Mouse (Mus musculus) limb, embryonic 15.5 days (tissue): Measurements from ENCODE around the gene Lingo2. TPM values are rescaled to one million over a fixed set of nuclear protein-coding genes. Genes with fewer than 3 reads are reported as not detected.

Experiments used
- ATAC-seq: fragments of 200-750 bp; cut with Nextera tagmentation; 2 replicates; pipeline ENCODE4 v1.8.0; 2017; ENCODE audit warnings: low read depth, moderate TSS enrichment; ENCODE audit not compliant: insufficient number of reproducible peaks, low FRiP score, low TSS enrichment
- H3K27ac ChIP-seq: fragments of 300-500 bp; sonication (generic); 2 replicates; pipeline ENCODE4 v1.5.1; 2015; ENCODE audit warnings: moderate library complexity, mild to moderate bottlenecking, inconsistent platforms
- H3K27me3 ChIP-seq: fragments of 300-500 bp; sonication (generic); 2 replicates; pipeline ENCODE4 v1.6.1; 2015; ENCODE audit warnings: inconsistent platforms
- H3K36me3 ChIP-seq: fragments of 300-500 bp; sonication (generic); 2 replicates; pipeline ENCODE4 v1.6.1; 2015; ENCODE audit warnings: inconsistent platforms
- H3K4me1 ChIP-seq: fragments of 300-500 bp; sonication (generic); 2 replicates; pipeline ENCODE4 v1.6.1; 2015; ENCODE audit warnings: inconsistent platforms
- H3K4me2 ChIP-seq: fragments of 300-500 bp; sonication (generic); 2 replicates; pipeline ENCODE4 v1.6.1; 2015; ENCODE audit warnings: mild to moderate bottlenecking, inconsistent platforms
- H3K4me3 ChIP-seq: fragments of 300-500 bp; sonication (generic); 2 replicates; pipeline ENCODE4 v1.5.1; 2015; ENCODE audit warnings: mild to moderate bottlenecking, inconsistent platforms
- H3K9ac ChIP-seq: fragments of 300-500 bp; sonication (generic); 2 replicates; pipeline ENCODE4 v1.6.1; 2015; ENCODE audit warnings: inconsistent platforms
- H3K9me3 ChIP-seq: fragments of 300-500 bp; sonication (generic); 2 replicates; pipeline ENCODE4 v1.6.1; 2016; ENCODE audit warnings: inconsistent platforms
- WGBS: fragments of 180-500 bp; shearing (Covaris S2); methylation state at CpG from one replicate; pipeline ENCODE4 v1.1.7; 2015; 5-methylcytosine and 5-hydroxymethylcytosine counted together
- polyA plus RNA-seq: library from polyadenylated mRNA; unstranded; fragments of >200 nt; fragmentation: Nextera tagmentation; extraction: Ambion mirVana; gene quantifications from 2 replicates; pipeline ENCODE4 v1.2.1, GENCODE M21; 2015

Gene Lingo2
- polyA plus RNA-seq, 1 experiment from 2014 or later: 4.5 TPM

DNA sequence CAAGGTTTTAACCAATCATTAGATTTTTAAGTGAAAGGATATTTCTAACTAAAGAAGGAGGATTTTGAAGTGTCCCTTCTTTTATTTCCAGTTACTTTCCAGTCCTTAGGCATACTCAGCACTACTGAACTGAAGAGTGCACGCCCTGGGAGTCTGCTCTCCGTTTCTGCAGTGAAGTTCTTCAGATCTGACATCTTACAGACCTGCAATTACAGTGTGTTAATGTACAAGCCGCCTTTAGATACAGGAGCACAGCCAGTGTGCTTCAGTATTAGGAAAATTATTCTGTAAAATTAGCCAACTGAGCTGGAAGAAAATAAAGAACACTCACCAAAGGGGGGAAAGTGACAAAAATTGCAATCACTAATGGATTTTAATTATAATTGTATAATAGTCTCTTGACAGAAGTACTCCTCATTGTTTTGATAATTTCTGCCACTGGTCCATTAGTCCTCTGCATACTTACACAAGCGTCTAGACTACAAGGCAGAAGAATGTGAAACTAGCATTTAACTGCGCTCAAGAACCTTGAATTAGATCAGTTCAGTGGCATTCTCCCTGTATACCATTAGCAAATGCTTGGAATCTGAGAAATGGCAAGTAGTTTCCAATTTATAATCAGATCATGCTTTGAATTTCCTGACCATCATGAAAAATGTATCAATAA is 1167.2 kb downstream of the Lingo2 start:
- H3K27me3 ChIP-seq: no peaks in the 10 kb centered on the region
- WGBS: 68% methylated on average over 5 of the region's 5 CpGs

DNA sequence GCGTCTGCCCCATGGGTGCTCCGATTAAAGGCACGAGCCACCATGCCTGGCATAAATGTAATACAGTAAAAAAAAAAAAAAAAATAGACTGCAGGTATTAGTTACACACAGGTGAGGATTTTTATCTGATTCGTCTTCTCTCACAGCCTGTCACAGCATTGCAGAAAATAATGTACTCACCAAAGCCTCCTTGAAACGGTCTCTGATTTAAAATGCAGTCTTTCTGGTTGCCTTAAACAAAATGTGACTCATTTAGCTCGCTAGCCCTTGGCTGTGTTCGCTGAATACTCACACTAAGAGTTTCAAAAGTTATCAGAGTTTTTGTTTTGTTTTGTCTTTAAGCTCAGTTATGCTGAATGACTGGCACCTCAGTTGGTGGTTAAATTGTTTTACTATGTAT is 1180.7 kb downstream of the Lingo2 start:
- H3K9ac ChIP-seq: no peak overlapping the region
- H3K27ac ChIP-seq: no peak overlapping the region
- H3K4me3 ChIP-seq: no peak overlapping the region
- no peaks in the 10 kb centered on the region for H3K36me3 ChIP-seq
- no peaks in the 10 kb centered on the region for H3K4me1 ChIP-seq
- no peak for ATAC-seq
- H3K9me3 ChIP-seq: no peaks in the 10 kb centered on the region
- no peak overlapping the region for H3K4me2 ChIP-seq
- 70% methylated on average over 7 of the region's 7 CpGs for whole genome bisulfite sequencing
- no peaks in the 10 kb centered on the region for H3K27me3 ChIP-seq

More for the DNA sequence above, 1167.2 kb downstream of the Lingo2 start:
- no peak overlapping the region for H3K4me3 ChIP-seq
- H3K9ac ChIP-seq: no peak overlapping the region
- no peaks in the 10 kb centered on the region for H3K36me3 ChIP-seq
- H3K4me2 ChIP-seq: no peak overlapping the region
- H3K27ac ChIP-seq: no peak overlapping the region
- no peaks in the 10 kb centered on the region for H3K4me1 ChIP-seq
- H3K9me3 ChIP-seq: no peaks in the 10 kb centered on the region
- ATAC-seq: no peak

DNA sequence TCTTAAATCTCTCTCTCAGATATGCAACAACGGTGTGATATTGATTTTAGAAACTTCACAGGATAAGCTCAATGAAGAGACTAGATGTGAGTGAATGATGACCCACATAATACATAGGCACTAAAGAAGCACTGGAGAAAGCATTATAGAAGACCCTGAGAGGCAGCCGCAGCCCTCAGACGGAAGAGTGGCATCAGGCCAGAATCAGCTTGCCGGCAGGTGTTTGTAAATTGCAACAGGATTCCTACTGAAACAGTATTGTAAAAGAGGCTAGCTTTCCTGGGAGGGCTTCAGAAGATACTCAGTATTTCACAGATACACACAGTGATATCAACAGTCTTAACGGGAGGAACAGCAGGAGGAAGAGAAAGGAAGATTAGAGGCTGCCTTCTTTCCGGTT is 1184.6 kb downstream of the Lingo2 start:
- Histone ChIP-seq H3K27me3 (no peaks in the 10 kb centered on the region), H3K9ac (no peak overlapping the region)
- 66% methylated on average over 6 of the region's 6 CpGs for WGBS

DNA sequence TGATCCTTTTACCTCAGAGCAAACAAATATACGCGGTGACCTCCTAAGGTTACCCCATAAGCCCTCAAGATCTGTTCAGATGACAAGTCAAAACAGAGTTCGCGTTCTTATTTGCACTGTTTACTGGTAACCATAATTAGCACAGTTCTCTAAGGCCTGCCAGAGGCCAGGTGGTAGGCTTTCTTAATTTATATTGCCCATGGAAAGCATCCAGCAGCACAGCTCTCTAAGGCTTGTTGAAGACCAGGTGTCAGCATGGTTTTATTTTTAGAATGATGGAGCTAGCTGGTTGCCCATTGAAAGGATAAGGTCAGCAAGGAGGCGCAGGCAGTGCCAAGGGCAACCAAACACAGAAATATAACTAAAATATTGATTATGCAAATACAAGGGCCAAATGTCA is 1190.4 kb downstream of the Lingo2 start:
- 56% methylated on average over 5 of the region's 5 CpGs for WGBS
- no peak overlapping the region for H3K4me2 ChIP-seq
- no peak overlapping the region for H3K9ac ChIP-seq
- no peak for ATAC-seq
- H3K27me3 ChIP-seq: no peaks in the 10 kb centered on the region
- no peaks in the 10 kb centered on the region for H3K4me1 ChIP-seq
- H3K9me3 ChIP-seq: no peaks in the 10 kb centered on the region
- no peak overlapping the region for H3K4me3 ChIP-seq
- H3K27ac ChIP-seq: no peak overlapping the region
- H3K36me3 ChIP-seq: no peaks in the 10 kb centered on the region

More for the DNA sequence above, 1184.6 kb downstream of the Lingo2 start:
- no peaks in the 10 kb centered on the region for H3K4me1 ChIP-seq
- no peak for ATAC-seq
- no peaks in the 10 kb centered on the region for H3K36me3 ChIP-seq
- no peak overlapping the region for H3K27ac ChIP-seq
- no peak overlapping the region for H3K4me2 ChIP-seq
- H3K9me3 ChIP-seq: no peaks in the 10 kb centered on the region
- no peak overlapping the region for H3K4me3 ChIP-seq

DNA sequence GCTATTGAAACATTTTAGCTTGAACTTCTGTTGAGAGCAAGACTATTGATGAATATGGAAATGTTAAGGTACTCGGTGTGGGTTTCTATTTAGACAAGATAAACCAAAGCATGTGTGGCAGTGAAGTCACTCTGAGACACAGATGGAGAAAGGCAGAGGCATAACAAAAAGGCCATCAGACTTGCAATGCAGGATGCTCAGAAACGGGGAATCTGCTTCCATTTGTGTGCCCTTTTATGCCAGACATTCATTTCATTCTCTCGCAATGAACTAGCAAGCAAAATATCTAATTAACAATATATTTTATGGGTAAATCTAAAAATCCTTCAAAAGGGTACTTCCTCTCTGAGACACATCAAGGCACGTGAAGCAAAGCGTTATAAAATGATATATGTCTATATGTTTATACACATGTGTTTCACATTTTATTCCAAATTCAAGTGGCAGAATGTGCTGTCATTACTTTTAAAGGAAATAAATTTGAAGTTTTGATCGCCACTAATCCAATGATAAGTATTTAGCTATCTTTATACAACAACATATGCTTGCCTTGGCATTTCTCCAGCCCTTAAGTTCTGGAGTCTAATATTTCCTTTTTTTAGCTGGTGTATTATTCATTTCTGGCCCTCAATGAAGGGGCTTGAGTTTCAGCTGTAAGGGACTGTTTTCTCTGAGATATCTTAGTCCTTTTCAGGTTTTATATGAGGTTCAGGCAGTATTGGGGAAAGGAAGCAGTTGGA is 1199.3 kb downstream of the Lingo2 start:
- no peaks in the 10 kb centered on the region for H3K4me1 ChIP-seq
- no peak for ATAC-seq

DNA sequence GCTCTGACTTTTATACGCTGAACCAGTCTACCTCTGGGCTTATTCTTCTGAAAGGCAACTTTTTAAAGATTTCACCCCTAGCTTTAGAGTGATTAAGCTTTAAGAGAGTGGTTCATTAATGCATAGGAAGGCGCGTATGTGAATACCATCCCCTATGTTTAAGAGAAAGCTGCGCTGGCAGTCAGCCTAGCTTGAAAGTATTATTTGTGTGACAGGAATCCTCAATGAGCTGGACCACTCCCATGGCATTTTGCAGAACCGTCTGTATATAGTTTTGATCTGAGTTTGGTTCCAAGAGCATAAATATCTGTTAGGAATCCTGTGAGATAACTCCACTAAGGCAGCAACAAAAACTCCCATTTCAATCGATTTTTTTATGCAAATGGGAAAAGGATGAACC is 1204.9 kb downstream of the Lingo2 start:
- no peaks in the 10 kb centered on the region for H3K4me1 ChIP-seq
- H3K4me3 ChIP-seq: no peak overlapping the region
- H3K9ac ChIP-seq: no peak overlapping the region
- no peaks in the 10 kb centered on the region for H3K36me3 ChIP-seq
- WGBS: 71% methylated on average over 6 of the region's 6 CpGs
- no peak overlapping the region for H3K27ac ChIP-seq
- no peaks in the 10 kb centered on the region for H3K9me3 ChIP-seq
- no peak overlapping the region for H3K4me2 ChIP-seq
- H3K27me3 ChIP-seq: no peaks in the 10 kb centered on the region
- no peak for ATAC-seq

More for the DNA sequence above, 1199.3 kb downstream of the Lingo2 start:
- H3K4me2 ChIP-seq: no peak overlapping the region
- 57% methylated on average over 6 of the region's 6 CpGs for WGBS
- H3K27ac ChIP-seq: no peak overlapping the region
- H3K9ac ChIP-seq: no peak overlapping the region
- H3K27me3 ChIP-seq: no peaks in the 10 kb centered on the region
- H3K36me3 ChIP-seq: no peaks in the 10 kb centered on the region
- no peak overlapping the region for H3K4me3 ChIP-seq
- H3K9me3 ChIP-seq: no peaks in the 10 kb centered on the region

DNA sequence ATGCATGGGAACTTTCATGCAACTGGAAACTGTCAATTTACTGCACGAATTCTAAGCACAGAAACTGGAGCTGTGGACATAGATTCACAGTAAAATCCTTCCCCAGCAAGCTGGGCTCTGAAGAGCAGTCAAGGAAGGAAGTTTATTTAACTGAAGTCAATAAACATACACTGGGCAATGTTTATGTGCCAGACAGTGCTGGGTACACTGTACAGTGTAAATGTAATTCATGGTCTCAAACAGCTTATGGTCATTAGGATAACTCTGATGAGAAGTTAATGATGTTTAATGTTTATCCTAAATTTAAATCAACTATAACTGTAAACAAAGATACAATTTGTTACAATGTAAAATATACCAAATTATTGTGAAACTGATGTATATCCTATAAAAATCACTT is 1226.8 kb downstream of the Lingo2 start:
- no peaks in the 10 kb centered on the region for H3K9me3 ChIP-seq
- ATAC-seq: no peak
- WGBS: 50% methylated on average over 1 of the region's 1 CpGs
- no peaks in the 10 kb centered on the region for H3K36me3 ChIP-seq
- H3K4me3 ChIP-seq: no peak overlapping the region
- no peaks in the 10 kb centered on the region for H3K27me3 ChIP-seq
- no peak overlapping the region for H3K4me2 ChIP-seq
- H3K27ac ChIP-seq: no peak overlapping the region
- no peaks in the 10 kb centered on the region for H3K4me1 ChIP-seq
- H3K9ac ChIP-seq: no peak overlapping the region

DNA sequence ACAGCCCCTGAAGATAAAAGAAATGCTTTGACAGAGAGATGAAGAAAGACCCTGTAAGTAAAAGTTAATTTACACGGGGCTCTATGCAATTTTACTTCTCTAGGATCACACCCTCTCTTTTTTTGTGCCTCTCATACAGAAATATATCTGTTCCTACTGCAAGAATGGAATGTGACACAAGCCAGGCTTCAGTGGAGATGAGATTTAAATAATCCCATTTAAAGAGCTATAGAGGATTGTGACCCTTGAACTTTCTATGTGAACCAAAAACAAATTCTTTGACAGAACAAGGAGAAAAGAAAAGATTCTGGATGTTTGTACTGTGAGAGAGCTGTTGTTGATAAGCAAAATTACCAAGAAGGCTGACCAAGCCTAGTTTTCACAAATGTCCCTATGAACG is 1247.4 kb downstream of the Lingo2 start:
- H3K27me3 ChIP-seq: no peaks in the 10 kb centered on the region
- H3K27ac ChIP-seq: no peak overlapping the region
- ATAC-seq: no peak
- H3K9ac ChIP-seq: no peak overlapping the region
- no peaks in the 10 kb centered on the region for H3K4me1 ChIP-seq
- no peak overlapping the region for H3K4me2 ChIP-seq
- H3K9me3 ChIP-seq: no peaks in the 10 kb centered on the region
- no peaks in the 10 kb centered on the region for H3K36me3 ChIP-seq
- WGBS: 51% methylated on average over 2 of the region's 2 CpGs
- H3K4me3 ChIP-seq: no peak overlapping the region

DNA sequence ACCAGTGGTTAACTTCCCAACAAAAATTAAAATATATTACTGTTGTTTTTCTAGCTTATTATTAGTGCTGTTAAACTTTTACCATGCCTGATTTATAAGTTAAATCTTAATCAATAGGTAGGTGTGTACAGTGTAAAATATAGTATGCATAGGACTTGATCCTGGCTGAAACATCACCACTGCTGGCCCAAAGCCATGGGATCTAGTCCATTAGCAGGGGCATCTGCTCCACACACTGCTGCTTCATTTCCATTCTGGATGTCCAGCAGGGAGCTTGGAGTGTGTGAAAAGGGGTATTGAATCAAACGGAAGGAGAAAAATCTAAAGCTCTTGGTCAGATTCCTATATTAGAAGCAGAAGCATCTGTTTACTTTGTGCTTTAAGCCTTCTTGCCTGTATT is 1248.9 kb downstream of the Lingo2 start:
- no peaks in the 10 kb centered on the region for H3K27me3 ChIP-seq
- H3K36me3 ChIP-seq: no peaks in the 10 kb centered on the region
- ATAC-seq: no peak
- H3K9ac ChIP-seq: no peak overlapping the region
- no peak overlapping the region for H3K4me2 ChIP-seq
- no peaks in the 10 kb centered on the region for H3K4me1 ChIP-seq
- 88% methylated on average over 1 of the region's 1 CpGs for WGBS
- H3K4me3 ChIP-seq: no peak overlapping the region
- no peaks in the 10 kb centered on the region for H3K9me3 ChIP-seq
- no peak overlapping the region for H3K27ac ChIP-seq

DNA sequence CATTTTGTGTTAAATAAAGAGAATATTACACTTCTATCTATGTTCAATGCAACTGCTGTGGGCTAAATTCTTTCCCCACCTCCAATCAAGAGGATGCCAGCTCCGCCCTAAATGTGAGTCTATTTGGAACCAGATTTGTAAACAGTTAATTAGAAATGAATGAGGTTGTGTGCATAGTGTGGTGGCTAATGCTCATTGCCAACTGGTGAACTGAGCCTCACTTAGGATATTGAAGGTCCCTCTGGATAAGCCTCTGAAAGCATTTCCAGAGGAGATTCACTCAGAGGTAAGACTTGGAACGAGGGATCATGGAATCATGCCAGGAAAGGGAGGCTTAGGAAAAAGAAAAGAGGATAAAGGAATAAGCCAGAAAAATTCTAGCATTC is 1256.4 kb downstream of the Lingo2 start:
- Histone ChIP-seq H3K36me3 (no peaks in the 10 kb centered on the region), H3K4me3 (no peak overlapping the region), H3K27me3 (no peaks in the 10 kb centered on the region), H3K9me3 (no peaks in the 10 kb centered on the region), H3K4me1 (no peaks in the 10 kb centered on the region), H3K27ac (no peak overlapping the region), H3K4me2 (no peak overlapping the region), H3K9ac (no peak overlapping the region)
- WGBS: 74% methylated on average over 2 of the region's 2 CpGs
- ATAC-seq: no peak

DNA sequence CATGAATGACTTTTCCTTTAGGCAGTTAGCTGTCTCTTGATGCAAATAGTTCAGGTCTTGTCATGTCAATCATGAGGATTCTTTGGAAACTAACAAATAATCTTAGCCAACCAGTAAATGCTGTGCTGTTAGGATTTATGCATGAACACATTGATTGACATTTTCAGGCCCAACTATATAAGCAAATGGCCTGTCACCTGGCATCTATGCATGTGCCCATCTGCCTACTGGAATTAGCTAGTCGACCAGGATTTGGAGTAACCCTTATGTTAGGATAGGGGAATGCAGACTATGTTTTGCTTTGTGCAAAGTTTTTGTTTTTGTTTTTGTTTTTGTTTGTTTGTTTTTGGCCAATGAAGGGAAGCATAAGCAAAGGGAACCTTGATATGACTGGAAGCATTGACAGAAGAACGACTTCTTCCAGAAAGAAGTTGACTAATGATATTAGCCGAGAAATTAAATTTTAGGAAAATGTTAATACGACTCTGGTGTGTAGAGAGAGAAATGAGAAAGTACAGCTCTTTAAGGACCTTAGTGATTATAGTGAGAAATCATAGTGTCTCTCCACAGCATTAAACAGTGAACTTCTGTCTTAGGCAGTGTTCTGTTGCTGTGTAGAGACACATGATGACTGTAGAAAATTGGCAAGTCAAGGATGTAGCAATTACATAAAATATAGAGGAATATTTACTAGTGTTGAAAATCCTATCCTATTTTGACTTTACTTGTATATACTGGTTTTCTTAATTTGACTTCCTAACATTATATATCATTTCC is 1257.0 kb downstream of the Lingo2 start:
- ATAC-seq: no peak
- Histone ChIP-seq H3K4me2 (no peak overlapping the region), H3K9me3 (no peaks in the 10 kb centered on the region), H3K4me1 (no peaks in the 10 kb centered on the region), H3K4me3 (no peak overlapping the region), H3K9ac (no peak overlapping the region), H3K27ac (no peak overlapping the region), H3K27me3 (no peaks in the 10 kb centered on the region), H3K36me3 (no peaks in the 10 kb centered on the region)
- 85% methylated on average over 4 of the region's 4 CpGs for WGBS

DNA sequence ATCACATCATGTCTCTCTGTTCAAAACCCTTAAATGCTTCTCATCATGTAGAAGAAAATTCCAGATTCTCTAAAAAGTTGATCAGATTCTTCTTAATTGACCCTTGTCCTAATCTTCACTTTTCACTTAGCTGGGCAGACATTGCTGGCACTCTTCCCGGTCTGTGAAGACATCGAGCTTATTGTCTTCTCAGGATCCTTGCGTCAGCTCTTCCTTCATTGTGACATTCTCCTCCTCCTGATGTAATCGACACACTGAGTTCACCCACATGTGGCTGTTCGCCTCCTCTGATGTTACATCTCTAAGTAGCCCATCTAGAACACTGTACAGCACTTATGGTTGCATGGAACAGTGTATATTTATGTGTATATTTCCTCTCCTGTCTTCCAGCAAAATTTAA is 1261.0 kb downstream of the Lingo2 start:
- Histone ChIP-seq H3K4me3 (no peak overlapping the region), H3K9me3 (no peaks in the 10 kb centered on the region), H3K27me3 (no peaks in the 10 kb centered on the region), H3K36me3 (no peaks in the 10 kb centered on the region), H3K4me1 (no peaks in the 10 kb centered on the region), H3K4me2 (no peak overlapping the region), H3K27ac (no peak overlapping the region), H3K9ac (no peak overlapping the region)
- ATAC-seq: no peak
- 78% methylated on average over 5 of the region's 5 CpGs for WGBS
